Mouse (Mus musculus): ENCODE results near the gene Jakmip3. TPM values are rescaled to one million over a fixed set of nuclear protein-coding genes. Genes with fewer than 3 reads are reported as not detected.

Jakmip3 gene
- polyA plus RNA-seq, 1 experiment: not detected

GRCm38 (mm10) chr7:138959747-138960146 lies 19.2 kb downstream of the Jakmip3 start:
- no peak overlapping the region for H3K4me3 ChIP-seq (replicated peaks; ENCODE audit: control insufficient read depth, low read depth, low read length)
- WGBS: 76% methylated on average over 5 of the region's 5 CpGs
- no peak for TF ChIP-seq POLR2A (IDR thresholded peaks at IDR 0.05; ENCODE audit: borderline replicate concordance, control insufficient read depth, low read depth, low read length)
- no peak for TF ChIP-seq CTCF (IDR thresholded peaks at IDR 0.05; ENCODE audit: control insufficient read depth, insufficient read depth, low read length)
- H3K27ac ChIP-seq (ENCODE audit: control insufficient read depth, insufficient read depth, low read depth, low read length, poor library complexity): no peak overlapping the region
- H3K4me1 ChIP-seq (ENCODE audit: control insufficient read depth, insufficient read depth, low read length): no peaks in the 10 kb centered on the region

- whole genome bisulfite sequencing: 82% methylated on average over 5 of the region's 5 CpGs
- Histone ChIP-seq H3K4me3 (replicated peaks; ENCODE audit: control insufficient read depth, low read depth, low read length) (no peak overlapping the region), H3K27ac (ENCODE audit: control insufficient read depth, insufficient read depth, low read depth, low read length, poor library complexity) (no peak overlapping the region), H3K4me1 (ENCODE audit: control insufficient read depth, insufficient read depth, low read length) (no peaks in the 10 kb centered on the region)
- TF ChIP-seq POLR2A (IDR thresholded peaks at IDR 0.05; ENCODE audit: borderline replicate concordance, control insufficient read depth, low read depth, low read length): no peak
- no peak for TF ChIP-seq CTCF (IDR thresholded peaks at IDR 0.05; ENCODE audit: control insufficient read depth, insufficient read depth, low read length)
Measured at GRCm38 (mm10) chr7:138963756-138964155, 23.2 kb downstream of the Jakmip3 start.

DNA sequence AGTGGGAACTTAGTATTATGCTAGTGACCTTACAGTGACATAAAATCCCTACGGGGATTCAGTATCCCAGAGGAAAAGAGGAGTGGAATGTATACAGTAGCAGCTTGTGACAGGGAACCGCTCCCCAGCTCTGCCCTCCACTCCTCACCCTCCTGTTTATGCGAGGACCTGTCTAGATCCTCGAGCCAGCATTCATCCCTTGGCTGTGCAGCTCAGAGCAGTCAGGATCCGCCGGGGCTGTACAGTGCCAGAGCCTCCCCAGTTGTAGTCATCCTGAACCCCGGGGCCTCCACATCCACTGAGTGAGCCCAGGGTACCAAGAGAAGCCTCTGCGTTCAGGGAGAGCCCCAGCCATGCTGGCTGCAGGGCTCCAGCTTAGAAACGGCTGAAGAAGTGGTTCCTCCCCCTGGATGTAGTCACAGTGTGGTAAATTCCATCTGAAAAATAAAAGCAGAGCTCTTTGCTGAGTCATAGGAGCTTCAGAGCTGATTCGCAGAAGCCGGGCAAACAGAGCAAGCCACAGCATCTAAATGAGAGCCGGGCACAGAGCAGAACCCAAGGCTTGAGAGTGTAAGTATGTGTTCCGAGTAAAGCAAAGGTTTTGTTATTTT lies 27.6 kb downstream of the Jakmip3 start:
- WGBS: 51% methylated on average over 13 of the region's 13 CpGs
- H3K4me1 ChIP-seq (ENCODE audit: control insufficient read depth, insufficient read depth, low read length): no peaks in the 10 kb centered on the region
- H3K4me3 ChIP-seq (replicated peaks; ENCODE audit: control insufficient read depth, low read depth, low read length): no peak overlapping the region
- no peak overlapping the region; the same call in 1 of the 2 replicates for H3K27ac ChIP-seq (ENCODE audit: control insufficient read depth, insufficient read depth, low read depth, low read length, poor library complexity)
- TF ChIP-seq POLR2A (IDR thresholded peaks at IDR 0.05; ENCODE audit: borderline replicate concordance, control insufficient read depth, low read depth, low read length) (no peak), CTCF (IDR thresholded peaks at IDR 0.05; ENCODE audit: control insufficient read depth, insufficient read depth, low read length) (no peak)

DNA sequence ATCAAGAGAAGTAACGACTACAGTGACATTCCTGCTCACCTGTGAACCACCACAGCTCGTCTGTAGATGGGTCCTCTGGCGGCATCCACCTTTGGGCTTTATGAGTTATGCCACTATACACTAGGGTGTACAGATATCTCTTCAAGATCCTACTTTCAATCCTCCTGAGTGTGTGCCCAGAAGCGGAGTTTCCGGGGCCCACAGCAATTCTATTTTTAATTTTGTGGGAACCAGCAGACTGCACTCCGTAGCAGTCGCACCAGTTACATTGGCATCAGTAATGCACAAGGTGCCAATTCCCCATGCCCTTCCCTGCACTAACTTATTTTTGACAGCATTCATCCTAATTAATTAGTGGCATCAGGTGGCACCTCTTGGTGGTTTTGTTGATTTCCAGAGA lies 37.0 kb downstream of the Jakmip3 start:
- no peak for TF ChIP-seq POLR2A (IDR thresholded peaks at IDR 0.05; ENCODE audit: borderline replicate concordance, control insufficient read depth, low read depth, low read length)
- no peak for TF ChIP-seq CTCF (IDR thresholded peaks at IDR 0.05; ENCODE audit: control insufficient read depth, insufficient read depth, low read length)
- 79% methylated on average over 7 of the region's 7 CpGs for WGBS
- no peak overlapping the region for H3K4me3 ChIP-seq (replicated peaks; ENCODE audit: control insufficient read depth, low read depth, low read length)
- no peak overlapping the region for H3K27ac ChIP-seq (ENCODE audit: control insufficient read depth, insufficient read depth, low read depth, low read length, poor library complexity)
- no peaks in the 10 kb centered on the region for H3K4me1 ChIP-seq (ENCODE audit: control insufficient read depth, insufficient read depth, low read length)

GRCm38 (mm10) chr7:138984576-138984975 lies 44.0 kb downstream of the Jakmip3 start:
- TF ChIP-seq CTCF (IDR thresholded peaks at IDR 0.05; ENCODE audit: control insufficient read depth, insufficient read depth, low read length): no peak
- no peak for TF ChIP-seq POLR2A (IDR thresholded peaks at IDR 0.05; ENCODE audit: borderline replicate concordance, control insufficient read depth, low read depth, low read length)
- Histone ChIP-seq H3K27ac (ENCODE audit: control insufficient read depth, insufficient read depth, low read depth, low read length, poor library complexity) (no peak overlapping the region), H3K4me1 (ENCODE audit: control insufficient read depth, insufficient read depth, low read length) (no peaks in the 10 kb centered on the region), H3K4me3 (replicated peaks; ENCODE audit: control insufficient read depth, low read depth, low read length) (no peak overlapping the region)
- 86% methylated on average over 6 of the region's 6 CpGs for WGBS

GRCm38 (mm10) chr7:138989156-138989555 lies 48.6 kb downstream of the Jakmip3 start:
- no peak overlapping the region for H3K27ac ChIP-seq (ENCODE audit: control insufficient read depth, insufficient read depth, low read depth, low read length, poor library complexity)
- no peak for TF ChIP-seq CTCF (IDR thresholded peaks at IDR 0.05; ENCODE audit: control insufficient read depth, insufficient read depth, low read length)
- no peaks in the 10 kb centered on the region for H3K4me1 ChIP-seq (ENCODE audit: control insufficient read depth, insufficient read depth, low read length)
- WGBS: 76% methylated on average over 9 of the region's 9 CpGs
- no peak overlapping the region for H3K4me3 ChIP-seq (replicated peaks; ENCODE audit: control insufficient read depth, low read depth, low read length)

GRCm38 (mm10) chr7:139002692-139003091 lies 62.2 kb downstream of the Jakmip3 start:
- no peak for TF ChIP-seq CTCF (IDR thresholded peaks at IDR 0.05; ENCODE audit: control insufficient read depth, insufficient read depth, low read length)
- no peak for TF ChIP-seq POLR2A (IDR thresholded peaks at IDR 0.05; ENCODE audit: borderline replicate concordance, control insufficient read depth, low read depth, low read length)
- H3K27ac ChIP-seq (ENCODE audit: control insufficient read depth, insufficient read depth, low read depth, low read length, poor library complexity): no peak overlapping the region
- WGBS: 50% methylated on average over 9 of the region's 9 CpGs
- H3K4me1 ChIP-seq (ENCODE audit: control insufficient read depth, insufficient read depth, low read length): peaks cover 2% of the 10 kb centered on the region; the same call in 1 of the 2 replicates
- no peak overlapping the region for H3K4me3 ChIP-seq (replicated peaks; ENCODE audit: control insufficient read depth, low read depth, low read length)

- TF ChIP-seq CTCF (IDR thresholded peaks at IDR 0.05; ENCODE audit: control insufficient read depth, insufficient read depth, low read length) (no peak), POLR2A (IDR thresholded peaks at IDR 0.05; ENCODE audit: borderline replicate concordance, control insufficient read depth, low read depth, low read length) (no peak)
- no peak overlapping the region for H3K27ac ChIP-seq (ENCODE audit: control insufficient read depth, insufficient read depth, low read depth, low read length, poor library complexity)
- peaks cover 2% of the 10 kb centered on the region; the same call in 1 of the 2 replicates for H3K4me1 ChIP-seq (ENCODE audit: control insufficient read depth, insufficient read depth, low read length)
- H3K4me3 ChIP-seq (replicated peaks; ENCODE audit: control insufficient read depth, low read depth, low read length): no peak overlapping the region
- 49% methylated on average over 9 of the region's 9 CpGs for WGBS
Measured at GRCm38 (mm10) chr7:139003250-139003649, 62.7 kb downstream of the Jakmip3 start.

All from bone marrow, adult 2 months (tissue).